Mouse (Mus musculus): ENCODE measurements around the gene E130114P18Rik. TPM values are rescaled to one million over a fixed set of nuclear protein-coding genes. Genes with fewer than 3 reads are reported as not detected.

E130114P18Rik gene
- polyA plus RNA-seq (2014; fragmentation: Illumina TruSeq; extraction: RNeasy Lipid Tissue Mini Kit (QIAGEN cat#74804); ENCODE audit: low read depth, low replicate concordance): not detected

GRCm38 (mm10) chr4:97777706-97778176, at the start of gene E130114P18Rik:
TSS of gene E130114P18Rik (minus strand) at chr4:97778078.

GRCm38 (mm10) chr4:97772641-97773040, 5.2 kb downstream of the E130114P18Rik start, which contains the start of gene Nfia:
TSS of gene Nfia (plus strand) at chr4:97772734.

Other genes with a start within 250 kb of the E130114P18Rik start
- 11.6 TPM for gene Nfia, start 5.3 kb downstream of the E130114P18Rik start, polyA plus RNA-seq (2014; fragmentation: Illumina TruSeq; extraction: RNeasy Lipid Tissue Mini Kit (QIAGEN cat#74804); ENCODE audit: low read depth, low replicate concordance)